Mouse (Mus musculus) intestine, embryonic 14.5 days (tissue): ENCODE results near the gene Ylpm1. TPM values are rescaled to one million over a fixed set of nuclear protein-coding genes. Genes with fewer than 3 reads are reported as not detected.
A peak's percentile ranks its signal among the peaks of the same experiment; 100 is the strongest.

Experiments
- ATAC-seq: fragments of 200-750 bp; cut with Nextera tagmentation; replicated peaks from 2 replicates; pipeline ENCODE4 v1.8.0; 2017; ENCODE audit warnings: low read depth, moderate number of reproducible peaks, moderate TSS enrichment, moderate library complexity; ENCODE audit not compliant: low FRiP score, low TSS enrichment
- DNase-seq: peaks from one replicate; pipeline ENCODE4 v3.0.0-alpha.2; 2018; ENCODE audit warnings: low spot score
- H3K27ac ChIP-seq: fragments of 300-500 bp; sonication (generic); 2 replicates; pipeline ENCODE4 v1.5.1; 2014; ENCODE audit warnings: low read depth, mild to moderate bottlenecking, control low read depth
- H3K27me3 ChIP-seq: fragments of 300-500 bp; sonication (generic); replicated peaks from 2 replicates; pipeline ENCODE4 v1.6.1; 2014; ENCODE audit warnings: low read length, control low read depth; ENCODE audit not compliant: control insufficient read depth, insufficient read depth
- H3K36me3 ChIP-seq: fragments of 300-500 bp; sonication (generic); 2 replicates; pipeline ENCODE4 v1.6.1; 2014; ENCODE audit warnings: low read length, control low read depth; ENCODE audit not compliant: control insufficient read depth, insufficient read depth
- H3K4me1 ChIP-seq: fragments of 300-500 bp; sonication (generic); replicated peaks from 2 replicates; pipeline ENCODE4 v1.6.1; 2014; ENCODE audit warnings: low read length, control low read depth, mixed read lengths; ENCODE audit not compliant: control insufficient read depth, insufficient read depth
- H3K4me2 ChIP-seq: fragments of 300-500 bp; sonication (generic); 2 replicates; pipeline ENCODE4 v1.6.1; 2014; ENCODE audit warnings: low read length
- H3K4me3 ChIP-seq: fragments of 300-500 bp; sonication (generic); 2 replicates; pipeline ENCODE4 v1.5.1; 2014; ENCODE audit warnings: low read depth, low read length, control low read depth, mixed read lengths
- H3K9ac ChIP-seq: fragments of 300-500 bp; sonication (generic); 2 replicates; pipeline ENCODE4 v1.6.1; 2014; ENCODE audit warnings: mild to moderate bottlenecking, low read length
- H3K9me3 ChIP-seq: fragments of 300-500 bp; sonication (generic); 2 replicates; pipeline ENCODE4 v1.6.1; 2016; ENCODE audit warnings: low read length, control low read depth; ENCODE audit not compliant: control insufficient read depth
- WGBS: fragments of 180-500 bp; shearing (Covaris S2); extraction: QIAGEN DNeasy Blood & Tissue Kit; methylation state at CpG from one replicate; pipeline ENCODE4 v1.1.7; 2014; 5-methylcytosine and 5-hydroxymethylcytosine counted together
- polyA plus RNA-seq: library from polyadenylated mRNA; unstranded; fragments of >200 nt; fragmentation: Nextera tagmentation; extraction: Ambion mirVana; gene quantifications from 2 replicates; pipeline ENCODE4 v1.2.1, GENCODE M21; 2014

The Ylpm1 gene
- polyA plus RNA-seq, 1 experiment from 2014 or later: 40.8 TPM

DNA sequence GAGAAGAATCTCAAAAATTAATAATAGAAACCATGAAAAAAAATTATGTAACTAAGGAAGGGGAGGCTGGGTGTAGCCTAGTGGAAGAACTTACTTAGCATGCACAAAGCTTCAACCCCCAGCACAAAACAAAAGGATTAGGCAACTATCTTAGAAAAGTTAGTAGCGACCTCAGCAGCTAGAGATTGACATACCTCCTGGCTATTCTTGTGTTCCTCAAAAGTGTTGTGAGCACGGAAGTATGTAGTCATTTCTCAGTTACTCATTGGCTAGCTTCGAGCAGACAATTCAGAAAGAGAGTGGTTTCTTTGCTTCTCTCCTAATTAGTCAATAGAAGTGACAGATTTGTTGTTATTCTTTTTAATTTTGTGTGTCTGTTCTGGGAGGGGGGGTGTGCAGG, 112.5 kb downstream of the Ylpm1 start:
- ATAC-seq (no peak), DNase-seq (no peak)
- H3K27ac ChIP-seq: no peak overlapping the region
- no peaks in the 10 kb centered on the region for H3K9me3 ChIP-seq
- H3K4me1 ChIP-seq: peaks cover 26% of the 10 kb centered on the region
- H3K4me2 ChIP-seq: no peak overlapping the region
- H3K27me3 ChIP-seq: no peaks in the 10 kb centered on the region
- 69% methylated on average over 3 of the region's 3 CpGs for WGBS
- no peaks in the 10 kb centered on the region for H3K36me3 ChIP-seq
- H3K4me3 ChIP-seq: no peak overlapping the region
- H3K9ac ChIP-seq: no peak overlapping the region

DNA sequence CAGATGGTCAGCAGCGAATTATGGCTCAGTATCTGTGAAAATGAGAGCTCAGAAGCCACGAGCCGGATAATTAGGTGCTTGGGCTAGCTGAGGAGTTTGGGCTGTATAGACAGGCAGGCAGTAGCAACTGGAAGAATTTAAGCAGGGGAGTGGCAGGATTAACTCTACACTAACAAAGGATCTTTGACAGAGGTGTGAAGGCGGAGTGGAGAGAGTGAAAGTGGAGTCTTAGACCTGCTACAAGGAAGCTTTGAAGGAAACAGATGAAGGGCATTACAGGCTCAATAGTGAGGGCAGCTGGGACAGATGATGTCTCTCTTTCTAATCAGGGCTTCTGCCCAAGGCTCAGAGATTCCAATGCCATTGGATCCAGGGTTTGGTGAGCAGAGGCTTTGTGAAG, 113.3 kb downstream of the Ylpm1 start:
- Histone ChIP-seq H3K36me3 (0 out of 2 replicates have a peak, but pooled peaks cover 3% of the 10 kb centered on the region), H3K27ac (no peak overlapping the region), H3K4me3 (no peak overlapping the region), H3K4me1 (peaks cover 26% of the 10 kb centered on the region), H3K27me3 (no peaks in the 10 kb centered on the region), H3K9ac (no peak overlapping the region), H3K4me2 (peak overlapping the region; percentile 80; the same call in 1 of the 2 replicates), H3K9me3 (no peaks in the 10 kb centered on the region)
- 49% methylated on average over 4 of the region's 4 CpGs for WGBS
- no peak for ATAC-seq
- no peak for DNase-seq

DNA sequence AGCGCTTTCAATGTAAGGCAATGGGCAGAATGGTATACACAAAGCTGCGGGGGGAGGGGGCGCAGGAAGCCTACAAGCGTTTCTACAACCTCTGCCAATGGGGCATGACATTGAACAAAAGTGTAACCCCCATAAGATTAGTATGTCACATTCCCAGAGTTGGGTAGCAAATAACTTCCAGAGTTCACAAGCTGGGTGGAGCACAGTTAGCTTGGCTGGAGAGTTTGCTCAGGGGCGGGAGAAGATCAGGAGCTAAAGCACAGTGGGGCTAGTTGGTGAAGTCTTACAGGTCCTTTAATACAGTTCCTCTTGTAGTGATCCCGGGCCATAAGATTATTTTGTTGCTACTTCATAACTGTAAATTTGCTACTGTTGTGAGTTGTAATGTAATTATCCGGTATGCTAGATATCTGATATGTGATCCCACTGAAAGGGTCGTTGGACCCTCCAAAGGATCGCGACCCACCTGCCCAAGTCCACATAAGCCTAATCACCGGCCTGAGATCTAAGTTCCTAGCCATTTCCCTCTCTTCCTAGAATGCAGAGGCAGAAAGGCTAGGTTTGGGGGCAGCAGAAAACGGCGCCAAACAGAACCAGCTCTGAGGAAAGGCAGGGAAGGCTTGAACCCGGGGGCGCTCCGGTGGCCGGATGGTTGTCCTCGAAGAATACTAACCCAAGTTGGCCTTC, 114.0 kb downstream of the Ylpm1 start:
- Histone ChIP-seq H3K4me2 (peak overlapping the region; percentile 80), H3K9me3 (no peaks in the 10 kb centered on the region), H3K27ac (peak overlapping the region; percentile 76), H3K36me3 (0 out of 2 replicates have a peak, but pooled peaks cover 3% of the 10 kb centered on the region), H3K4me3 (peak overlapping the region; percentile 95), H3K27me3 (no peaks in the 10 kb centered on the region), H3K9ac (peak overlapping the region; percentile 93), H3K4me1 (peaks cover 26% of the 10 kb centered on the region)
- DNase-seq: no peak
- 15% methylated on average over 18 of the region's 18 CpGs for WGBS
- 0 out of 2 replicates have a peak, but pooled peaks have one; percentile 28 for ATAC-seq

- peak within 1 kb of the TSS; percentile 93 for H3K9ac ChIP-seq
These were observed 114.8 kb downstream of the Ylpm1 start, which contains the start of the genes Prox2 and Dlst for GRCm38 (mm10) chr12:85110698-85111592. TSS of gene Prox2 (minus strand) at chr12:85110759. TSS of gene Dlst (plus strand) at chr12:85110833.

GRCm38 (mm10) chr12:85112550-85113251, 116.6 kb downstream of the Ylpm1 start:
- Histone ChIP-seq H3K27ac (no peak overlapping the region), H3K4me3 (no peak overlapping the region), H3K36me3 (peaks cover 21% of the 10 kb centered on the region), H3K9me3 (no peaks in the 10 kb centered on the region), H3K27me3 (no peaks in the 10 kb centered on the region), H3K4me2 (no peak overlapping the region), H3K4me1 (peaks cover 22% of the 10 kb centered on the region), H3K9ac (0 out of 2 replicates have a peak overlapping the region, but pooled peaks have one; percentile 3)
- no peak for ATAC-seq
- no peak for DNase-seq
- 88% methylated on average over 7 of the region's 7 CpGs for WGBS

More at GRCm38 (mm10) chr12:85110698-85111592, 114.8 kb downstream of the Ylpm1 start, which contains the start of the genes Prox2 and Dlst:
- H3K9me3 ChIP-seq: no peaks in the 10 kb centered on the region
- peak; percentile 94 for ATAC-seq
- peaks cover 8% of the 10 kb centered on the region; the same call in 1 of the 2 replicates for H3K36me3 ChIP-seq
- H3K4me3 ChIP-seq: peak within 1 kb of the TSS; percentile 95
- WGBS: under 1% methylated on average over 83 of the region's 83 CpGs
- peaks cover 26% of the 10 kb centered on the region for H3K4me1 ChIP-seq
- H3K4me2 ChIP-seq: peak within 1 kb of the TSS; percentile 80
- no peaks in the 10 kb centered on the region for H3K27me3 ChIP-seq
- peak; percentile 94 for DNase-seq
- peak within 1 kb of the TSS; percentile 76 for H3K27ac ChIP-seq

GRCm38 (mm10) chr12:85113337-85113736, 117.2 kb downstream of the Ylpm1 start:
- no peak overlapping the region for H3K27ac ChIP-seq
- no peak overlapping the region for H3K4me3 ChIP-seq
- ATAC-seq: no peak
- no peaks in the 10 kb centered on the region for H3K27me3 ChIP-seq
- H3K9ac ChIP-seq: no peak overlapping the region
- 84% methylated on average over 3 of the region's 3 CpGs for WGBS
- H3K9me3 ChIP-seq: no peaks in the 10 kb centered on the region
- no peak for DNase-seq
- peaks cover 27% of the 10 kb centered on the region for H3K36me3 ChIP-seq
- peaks cover 22% of the 10 kb centered on the region for H3K4me1 ChIP-seq
- no peak overlapping the region for H3K4me2 ChIP-seq

DNA sequence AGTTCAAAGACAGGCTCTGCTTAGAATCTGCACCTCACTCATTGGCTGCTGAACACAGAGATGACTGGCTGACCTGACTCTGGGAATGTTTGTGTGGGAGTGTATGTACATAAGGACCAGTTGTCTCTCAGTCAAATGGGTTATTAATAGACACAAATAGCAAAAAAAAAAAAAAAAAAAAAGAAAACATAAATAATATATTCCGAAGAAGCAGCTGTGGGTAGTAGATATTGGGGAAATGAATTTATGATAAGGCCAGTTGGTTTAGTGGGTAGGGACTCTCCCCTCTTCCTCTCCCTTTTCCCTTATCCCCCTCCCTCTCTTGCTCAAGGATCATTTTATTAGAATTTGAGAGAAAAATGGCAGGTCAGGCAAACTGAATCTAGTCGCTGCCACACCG, 117.8 kb downstream of the Ylpm1 start:
- no peak for ATAC-seq
- Histone ChIP-seq H3K4me2 (no peak overlapping the region), H3K9me3 (no peaks in the 10 kb centered on the region), H3K9ac (no peak overlapping the region), H3K4me3 (no peak overlapping the region), H3K4me1 (peaks cover 22% of the 10 kb centered on the region), H3K36me3 (peaks cover 33% of the 10 kb centered on the region), H3K27me3 (no peaks in the 10 kb centered on the region), H3K27ac (no peak overlapping the region)
- WGBS: 94% methylated on average over 3 of the region's 3 CpGs
- DNase-seq: no peak

- H3K4me3 ChIP-seq: no peak overlapping the region
- WGBS: 83% methylated on average over 7 of the region's 7 CpGs
- H3K36me3 ChIP-seq: peaks cover 51% of the 10 kb centered on the region
- H3K27me3 ChIP-seq: no peaks in the 10 kb centered on the region
- no peaks in the 10 kb centered on the region for H3K9me3 ChIP-seq
- H3K27ac ChIP-seq: no peak overlapping the region
- ATAC-seq (no peak), DNase-seq (no peak)
- no peak overlapping the region for H3K4me2 ChIP-seq
- no peak overlapping the region for H3K9ac ChIP-seq
- peaks cover 15% of the 10 kb centered on the region for H3K4me1 ChIP-seq
These were observed 119.6 kb downstream of the Ylpm1 start for GRCm38 (mm10) chr12:85115678-85116077.
